Mouse (Mus musculus) R1 (cell line): ENCODE results near the gene Dgat2.

Experiments used
- DNase-seq: peaks from one replicate; pipeline ENCODE4 v3.0.0-alpha.2; 2018; ENCODE audit warnings: low read depth, low spot score

Gene Dgat2

GRCm38 (mm10) chr7:99182432-99183172 is at the start of gene Dgat2:
Gene Dgat2, minus strand, starts transcription at chr7:99182719.
- peak; percentile 83 for DNase-seq

GRCm38 (mm10) chr7:99230061-99230747 is 47.7 kb upstream of the Dgat2 start:
- DNase-seq = no peak

- DNase-seq = peak; percentile 48
Measured at GRCm38 (mm10) chr7:99229411-99229810, 46.9 kb upstream of the Dgat2 start.

GRCm38 (mm10) chr7:99228825-99229224 is 46.3 kb upstream of the Dgat2 start:
- no peak for DNase-seq

GRCm38 (mm10) chr7:99227267-99227666 is 44.7 kb upstream of the Dgat2 start:
- DNase-seq = no peak

- no peak for DNase-seq
Measured at GRCm38 (mm10) chr7:99226662-99227061, 44.1 kb upstream of the Dgat2 start.

GRCm38 (mm10) chr7:99225421-99225820 is 42.9 kb upstream of the Dgat2 start:
- no peak for DNase-seq

- DNase-seq = no peak
Measured at GRCm38 (mm10) chr7:99224648-99225190, 42.2 kb upstream of the Dgat2 start.

- peak; percentile 14 for DNase-seq
Measured at GRCm38 (mm10) chr7:99224225-99224624, 41.7 kb upstream of the Dgat2 start.

GRCm38 (mm10) chr7:99217338-99218074 is 35.0 kb upstream of the Dgat2 start:
- no peak for DNase-seq

GRCm38 (mm10) chr7:99215347-99215855 is 32.9 kb upstream of the Dgat2 start:
- no peak for DNase-seq

GRCm38 (mm10) chr7:99214621-99215185 is 32.2 kb upstream of the Dgat2 start:
- DNase-seq = no peak

GRCm38 (mm10) chr7:99213686-99214085 is 31.2 kb upstream of the Dgat2 start:
- DNase-seq = no peak

GRCm38 (mm10) chr7:99213056-99213455 is 30.5 kb upstream of the Dgat2 start:
- no peak for DNase-seq

- no peak for DNase-seq
Measured at GRCm38 (mm10) chr7:99208704-99209103, 26.2 kb upstream of the Dgat2 start.

- no peak for DNase-seq
Measured at GRCm38 (mm10) chr7:99206364-99206763, 23.8 kb upstream of the Dgat2 start.

GRCm38 (mm10) chr7:99202163-99202562 is 19.6 kb upstream of the Dgat2 start:
- DNase-seq = no peak

GRCm38 (mm10) chr7:99200290-99200689 is 17.8 kb upstream of the Dgat2 start:
- no peak for DNase-seq

- no peak for DNase-seq
Measured at GRCm38 (mm10) chr7:99199451-99200175, 17.1 kb upstream of the Dgat2 start.

- DNase-seq = no peak
Measured at GRCm38 (mm10) chr7:99198811-99199210, 16.3 kb upstream of the Dgat2 start.

- no peak for DNase-seq
Measured at GRCm38 (mm10) chr7:99194511-99194910, 12.0 kb upstream of the Dgat2 start.
